In genomic region chr1:34060446-34060845, GRCm38 (mm10) we compare ENCODE assay signal across 10 mouse cellular contexts.
A peak's percentile ranks its signal among the peaks of the same experiment; 100 is the strongest.
DNase-seq lines count a peak whose midpoint lies in the region; ATAC-seq and TF ChIP-seq lines count a peak whose summit lies in the region.
"Had no signal": no experiment of that assay in that cellular context is flagged by ENCODE, and none has a peak within 500 bp of the region (broad histone marks: within the 10 kb centered on the region; RNA-seq: fewer than 3 reads in every experiment).

No protein-coding gene starts in this region.

- H3K27ac ChIP-seq in kidney, postnatal 0 days: no peak overlapping the region
- H3K27ac ChIP-seq in liver, embryonic 11.5 days (ENCODE audit: low read depth, low read length): no peak overlapping the region
- H3K27ac ChIP-seq: limb, embryonic 15.5 days; stomach, embryonic 15.5 days had no signal

- H3K36me3 ChIP-seq in C2C12 (ENCODE audit: control insufficient read depth, insufficient read depth) (no peaks in the 10 kb centered on the region), myocyte (ENCODE audit: control insufficient read depth, insufficient read depth) (no peaks in the 10 kb centered on the region)
- H3K36me3 ChIP-seq in kidney, postnatal 0 days (ENCODE audit: insufficient read depth, low read length): no peaks in the 10 kb centered on the region
- no peaks in the 10 kb centered on the region for H3K36me3 ChIP-seq in liver, embryonic 11.5 days (ENCODE audit: control insufficient read depth, insufficient read depth, low read length)
- H3K36me3 ChIP-seq: limb, embryonic 15.5 days; stomach, embryonic 15.5 days had no signal

- H3K9me3 ChIP-seq in kidney, postnatal 0 days (replicated peaks; ENCODE audit: low read length): no peaks in the 10 kb centered on the region
- no peaks in the 10 kb centered on the region for H3K9me3 ChIP-seq in liver, embryonic 11.5 days (ENCODE audit: control insufficient read depth, low read length)
- H3K9me3 ChIP-seq: limb, embryonic 15.5 days; stomach, embryonic 15.5 days had no signal

- H3K27me3 ChIP-seq in C2C12 (ENCODE audit: control insufficient read depth, insufficient read depth, insufficient read length): no peaks in the 10 kb centered on the region
- no peaks in the 10 kb centered on the region for H3K27me3 ChIP-seq in kidney, postnatal 0 days (ENCODE audit: insufficient read depth, low read length)
- no peaks in the 10 kb centered on the region for H3K27me3 ChIP-seq in myocyte (ENCODE audit: control insufficient read depth, insufficient read depth, insufficient read length)
- no peaks in the 10 kb centered on the region for H3K27me3 ChIP-seq in liver, embryonic 11.5 days (replicated peaks; ENCODE audit: control insufficient read depth, insufficient read depth, low read length)
- H3K27me3 ChIP-seq: limb, embryonic 15.5 days; stomach, embryonic 15.5 days had no signal

- no peak for TF ChIP-seq CTCF in C2C12 (IDR thresholded peaks at IDR 0.05; ENCODE audit: control insufficient read depth, insufficient read depth, insufficient read length)
- no peak for TF ChIP-seq CTCF in kidney, postnatal 0 days (IDR thresholded peaks at IDR 0.05; ENCODE audit: low read depth)

- ATAC-seq in kidney, postnatal 0 days (replicated peaks; ENCODE audit: low FRiP score, low read depth): no peak
- ATAC-seq in liver, embryonic 11.5 days (replicated peaks; ENCODE audit: low FRiP score): no peak

- H3K4me2 ChIP-seq in kidney, postnatal 0 days (ENCODE audit: low read length): no peak overlapping the region
- H3K4me2 ChIP-seq in myocyte (ENCODE audit: low read depth): peak overlapping the region; percentile 73
- no peak overlapping the region for H3K4me2 ChIP-seq in liver, embryonic 11.5 days
- H3K4me2 ChIP-seq: limb, embryonic 15.5 days; stomach, embryonic 15.5 days had no signal

- peaks cover 100% of the 10 kb centered on the region for H3K79me2 ChIP-seq in C2C12 (ENCODE audit: control insufficient read depth, insufficient read depth)
- H3K79me2 ChIP-seq in myocyte (ENCODE audit: control insufficient read depth, insufficient read depth): peaks cover 90% of the 10 kb centered on the region

- H3ac ChIP-seq in C2C12 (ENCODE audit: control insufficient read depth, insufficient read length, low read depth) (no peak overlapping the region), myocyte (ENCODE audit: control insufficient read depth, insufficient read length) (no peak overlapping the region)

- H3K4me1 ChIP-seq in kidney, postnatal 0 days (replicated peaks; ENCODE audit: insufficient read depth, low read length): 0 out of 2 replicates have a peak, but pooled peaks cover 3% of the 10 kb centered on the region
- H3K4me1 ChIP-seq in liver, embryonic 11.5 days (replicated peaks; ENCODE audit: control insufficient read depth, insufficient read depth, low read length): 0 out of 2 replicates have a peak, but pooled peaks cover 3% of the 10 kb centered on the region

- 16% methylated on average over 6 of the region's 6 CpGs for WGBS in kidney, postnatal 0 days
- WGBS in liver, embryonic 11.5 days: 23% methylated on average over 6 of the region's 6 CpGs

- H3K4me3 ChIP-seq in C2C12 (ENCODE audit: insufficient read depth, poor library complexity, severe bottlenecking): no peak overlapping the region
- no peak overlapping the region for H3K4me3 ChIP-seq in kidney, postnatal 0 days (replicated peaks; ENCODE audit: low read depth, low read length)
- no peak overlapping the region for H3K4me3 ChIP-seq in myocyte
- no peak overlapping the region for H3K4me3 ChIP-seq in liver, embryonic 11.5 days (ENCODE audit: low read depth, low read length)
- H3K4me3 ChIP-seq: limb, embryonic 15.5 days; stomach, embryonic 15.5 days had no signal

- DNase-seq in adrenal gland, adult (ENCODE audit: inconsistent age in 2 of 2, low spot score in 1 of 2): peak; percentile 29 to 71
- DNase-seq in adrenal gland, adult 8-10 months: no peak
- DNase-seq in forelimb bud, embryonic 11.5 days (ENCODE audit: low read depth, low spot score): peak; percentile 39
- DNase-seq in kidney, postnatal 0 days (ENCODE audit: low spot score): peak; percentile 54
- no peak for DNase-seq in liver, embryonic 11.5 days (ENCODE audit: low spot score)
- no peak for DNase-seq in spleen, postnatal 4 days (ENCODE audit: low spot score in 2 of 2)

- no peak overlapping the region for H3K9ac ChIP-seq in kidney, postnatal 0 days (ENCODE audit: low read depth, low read length)
- H3K9ac ChIP-seq in liver, embryonic 11.5 days (ENCODE audit: low read depth, low read length): no peak overlapping the region
- H3K9ac ChIP-seq: limb, embryonic 15.5 days; stomach, embryonic 15.5 days had no signal

- peaks cover 85% of the 10 kb centered on the region for H3K79me3 ChIP-seq in C2C12 (ENCODE audit: low read depth)

- no peak for TF ChIP-seq POLR2A in myocyte (IDR thresholded peaks at IDR 0.05; ENCODE audit: insufficient read length, low read depth)

TF ChIP-seq in C2C12, 6 proteins besides CTCF, POLR2A, EP300 and RAD21:
- peak; percentile 49 for TF ChIP-seq MAX (IDR thresholded peaks at IDR 0.05)
- TF ChIP-seq CEBPB (IDR thresholded peaks at IDR 0.05; ENCODE audit: low read depth): no peak
- TF ChIP-seq MYOD1 (IDR thresholded peaks at IDR 0.05; ENCODE audit: control insufficient read depth, insufficient read length, low read depth): peak; percentile 19

TF ChIP-seq in myocyte, 11 proteins besides CTCF, POLR2A, EP300 and RAD21:
- TF ChIP-seq MAX (IDR thresholded peaks at IDR 0.05; ENCODE audit: low read depth) (no peak), USF1 (IDR thresholded peaks at IDR 0.05; ENCODE audit: low read depth) (no peak), REST (IDR thresholded peaks at IDR 0.05; ENCODE audit: insufficient read depth, insufficient read length) (no peak), MYOD1 (IDR thresholded peaks at IDR 0.05; ENCODE audit: control insufficient read depth in 1 of 3, insufficient read length in 2 of 3, low read depth in 2 of 3) (no peak), TCF3 (IDR thresholded peaks at IDR 0.05; ENCODE audit: insufficient read length, low read depth) (no peak), E2F4 (IDR thresholded peaks at IDR 0.05; ENCODE audit: insufficient read depth) (no peak), TCF12 (IDR thresholded peaks at IDR 0.05; ENCODE audit: insufficient read depth, poor library complexity, severe bottlenecking) (no peak), POLR2AphosphoS2 (IDR thresholded peaks at IDR 0.05; ENCODE audit: insufficient read length, low read depth) (no peak), MYOG (IDR thresholded peaks at IDR 0.05; ENCODE audit: control insufficient read depth in 1 of 3, insufficient read depth in 1 of 3, insufficient read length in 2 of 3, low read depth in 2 of 3) (no peak), CEBPB (IDR thresholded peaks at IDR 0.05; ENCODE audit: insufficient read depth, poor library complexity, severe bottlenecking) (no peak), SRF (IDR thresholded peaks at IDR 0.05; ENCODE audit: control insufficient read depth, insufficient read length, low read depth) (no peak)

Comparison
In these comparisons a context has a peak if more than half of its experiments do, and no peak if none do; other contexts are left out.
1. DNase-seq: peak in adrenal gland, adult (2 of 2), forelimb bud, embryonic 11.5 days (single experiment) and kidney, postnatal 0 days (single experiment); none in adrenal gland, adult 8-10 months (single experiment), liver, embryonic 11.5 days (single experiment) and spleen, postnatal 4 days (0 of 2).